Mouse (Mus musculus): ENCODE measurements around the gene Lrrc3.
"Not testable (repeated sequence)": the region's sequence is repeated elsewhere in the genome, so short reads cannot be mapped to it uniquely, and the experiment has no call there.

The Lrrc3 gene

GRCm38 (mm10) chr10:77902211-77902893 lies at the start of gene Lrrc3:
TSS of gene Lrrc3 (minus strand) at chr10:77902536.
- DNase-seq (ENCODE audit: low read depth, low spot score): peak; percentile 65

GRCm38 (mm10) chr10:77950468-77950867 lies 48.1 kb upstream of the Lrrc3 start:
- not testable (repeated sequence) for DNase-seq (ENCODE audit: low read depth, low spot score)

GRCm38 (mm10) chr10:77939685-77940084 lies 37.3 kb upstream of the Lrrc3 start:
- peak; percentile 49 for DNase-seq (ENCODE audit: low read depth, low spot score)

GRCm38 (mm10) chr10:77927375-77927774 lies 25.0 kb upstream of the Lrrc3 start:
- peak; percentile 49 for DNase-seq (ENCODE audit: low read depth, low spot score)

- DNase-seq (ENCODE audit: low read depth, low spot score): peak; percentile 53
These were observed 23.8 kb upstream of the Lrrc3 start for GRCm38 (mm10) chr10:77926140-77926539.

GRCm38 (mm10) chr10:77922681-77923080 lies 20.3 kb upstream of the Lrrc3 start:
- DNase-seq (ENCODE audit: low read depth, low spot score): peak; percentile 78

GRCm38 (mm10) chr10:77921009-77921408 lies 18.7 kb upstream of the Lrrc3 start:
- peak; percentile 71 for DNase-seq (ENCODE audit: low read depth, low spot score)

- DNase-seq (ENCODE audit: low read depth, low spot score): peak; percentile 42
These were observed 14.4 kb upstream of the Lrrc3 start for GRCm38 (mm10) chr10:77916636-77917335.

GRCm38 (mm10) chr10:77913292-77913691 lies 11.0 kb upstream of the Lrrc3 start:
- no peak for DNase-seq (ENCODE audit: low read depth, low spot score)

GRCm38 (mm10) chr10:77912605-77913004 lies 10.3 kb upstream of the Lrrc3 start:
- DNase-seq (ENCODE audit: low read depth, low spot score): peak; percentile 41

- peak; percentile 88 for DNase-seq (ENCODE audit: low read depth, low spot score)
These were observed 769 bp upstream of the Lrrc3 start for GRCm38 (mm10) chr10:77902894-77903715.

- DNase-seq (ENCODE audit: low read depth, low spot score): peak; percentile 26
These were observed 495 bp downstream of the Lrrc3 start for GRCm38 (mm10) chr10:77901871-77902210.

- DNase-seq (ENCODE audit: low read depth, low spot score): no peak
These were observed 1.2 kb downstream of the Lrrc3 start for GRCm38 (mm10) chr10:77900903-77901818.

- no peak for DNase-seq (ENCODE audit: low read depth, low spot score)
These were observed 2.2 kb downstream of the Lrrc3 start for GRCm38 (mm10) chr10:77900126-77900525.

GRCm38 (mm10) chr10:77895562-77895961 lies 6.8 kb downstream of the Lrrc3 start:
- peak; percentile 23 for DNase-seq (ENCODE audit: low read depth, low spot score)

GRCm38 (mm10) chr10:77890987-77891565 lies 11.3 kb downstream of the Lrrc3 start:
- DNase-seq (ENCODE audit: low read depth, low spot score): peak; percentile 39

GRCm38 (mm10) chr10:77886007-77886747 lies 16.2 kb downstream of the Lrrc3 start:
- peak; percentile 16 for DNase-seq (ENCODE audit: low read depth, low spot score)

GRCm38 (mm10) chr10:77882553-77882952 lies 19.8 kb downstream of the Lrrc3 start:
- DNase-seq (ENCODE audit: low read depth, low spot score): no peak

GRCm38 (mm10) chr10:77880305-77880704 lies 22.0 kb downstream of the Lrrc3 start:
- DNase-seq (ENCODE audit: low read depth, low spot score): peak; percentile 18

- peak; percentile 43 for DNase-seq (ENCODE audit: low read depth, low spot score)
These were observed 23.4 kb downstream of the Lrrc3 start for GRCm38 (mm10) chr10:77878985-77879384.
